Mouse (Mus musculus) erythroblast, embryonic 14.5 days (primary cell): ENCODE data around the gene Ralgds.

ENCODE experiments used
- GATA1 ChIP-seq: IDR thresholded peaks from 2 replicates; pipeline ENCODE4 v1.6.1; 2012; ENCODE audit warnings: low read length, inconsistent platforms, mixed read lengths
- TAL1 ChIP-seq: IDR thresholded peaks from 3 replicates; pipeline ENCODE4 v1.6.1; 2012; ENCODE audit warnings: low read length, inconsistent platforms, mixed read lengths

DNA sequence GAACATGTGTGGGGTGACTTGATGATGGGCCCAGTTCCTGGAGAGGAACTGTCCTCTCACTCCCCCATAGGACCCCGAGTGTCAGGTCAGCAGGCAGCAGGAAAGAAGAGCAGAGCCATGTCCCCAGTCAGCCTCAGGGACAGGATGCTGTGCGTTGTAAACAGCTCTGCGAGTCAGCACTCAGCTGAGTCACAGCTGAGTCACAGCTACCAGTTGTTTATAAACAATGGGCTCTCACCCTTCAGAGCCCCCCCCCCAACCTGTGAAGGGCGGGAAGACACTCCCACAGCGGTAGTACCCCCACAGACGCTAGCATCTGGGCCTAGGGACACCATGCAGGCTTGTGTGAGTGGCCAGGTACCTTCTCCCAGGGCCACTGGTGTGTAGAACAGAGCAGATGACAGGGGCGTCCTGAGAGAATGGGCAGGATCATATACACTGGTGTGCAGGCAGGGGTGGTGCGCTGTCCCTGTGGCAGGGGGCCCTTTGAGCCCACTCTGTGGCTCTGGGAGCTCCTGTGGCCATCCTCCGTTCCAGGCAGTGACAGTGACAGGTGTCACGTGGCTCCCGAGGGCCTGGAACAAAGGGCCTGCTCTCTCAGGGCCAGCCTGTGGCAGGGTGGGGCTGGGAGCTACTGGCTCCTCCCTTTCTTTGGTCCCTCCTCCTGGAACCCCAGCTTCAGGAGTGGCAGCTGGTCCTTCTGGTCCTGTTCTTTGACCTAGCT lies 12.5 kb downstream of the Ralgds start:
- TF ChIP-seq GATA1 (no peak), TAL1 (no peak)
